Mouse (Mus musculus) myocyte (in vitro differentiated cells): ENCODE measurements at regions not wholly inside any gene's neighbourhood (a gene's known extent, or its start where the extent isn't known, plus 50 kb on each side); places are given as distances from the start of the nearest gene placed in this dataset.

ENCODE experiments used
- H3K27me3 ChIP-seq: one replicate; pipeline ENCODE4 v1.6.1; 2011; ENCODE audit not compliant: control insufficient read depth, insufficient read depth, insufficient read length
- H3K36me3 ChIP-seq: one replicate; pipeline ENCODE4 v1.6.1; 2011; ENCODE audit not compliant: control insufficient read depth, insufficient read depth
- H3K4me2 ChIP-seq: one replicate; pipeline ENCODE4 v1.6.1; 2011; ENCODE audit warnings: low read depth, control low read depth
- H3K4me3 ChIP-seq: one replicate; pipeline ENCODE4 v1.5.1; 2011; ENCODE audit warnings: mild to moderate bottlenecking, control low read depth, moderate library complexity
- H3K79me2 ChIP-seq: one replicate; pipeline ENCODE4 v1.6.1; 2011; ENCODE audit not compliant: control insufficient read depth, insufficient read depth
- H3ac ChIP-seq: one replicate; pipeline ENCODE4 v1.6.1; 2011; ENCODE audit not compliant: control insufficient read depth, insufficient read length
- CEBPB ChIP-seq: IDR thresholded peaks from 2 replicates; pipeline ENCODE4 v1.6.1; 2011; ENCODE audit warnings: mild to moderate bottlenecking, moderate library complexity; ENCODE audit not compliant: poor library complexity, insufficient read depth, severe bottlenecking
- E2F4 ChIP-seq: IDR thresholded peaks from one replicate; pipeline ENCODE4 v1.6.1; 2011; ENCODE audit warnings: mild to moderate bottlenecking, control low read depth, moderate library complexity; ENCODE audit not compliant: insufficient read depth
- MAX ChIP-seq: IDR thresholded peaks from one replicate; pipeline ENCODE4 v1.6.1; 2011; ENCODE audit warnings: low read depth, mild to moderate bottlenecking, control low read depth
- MYOD1 ChIP-seq, 3 experiments: IDR thresholded peaks; one replicate each; pipeline ENCODE4 v1.6.1; 2011; ENCODE audit warnings: control low read depth in 2 of 3, low read depth in 2 of 3, mild to moderate bottlenecking in 2 of 3, moderate library complexity in 1 of 3; ENCODE audit not compliant: insufficient read length in 2 of 3, control insufficient read depth in 1 of 3
- MYOG ChIP-seq, 3 experiments: IDR thresholded peaks; one replicate each; pipeline ENCODE4 v1.6.1; 2011; ENCODE audit warnings: control low read depth in 2 of 3, low read depth in 2 of 3, mild to moderate bottlenecking in 2 of 3; ENCODE audit not compliant: insufficient read length in 2 of 3, control insufficient read depth in 1 of 3, insufficient read depth in 1 of 3
- POLR2A ChIP-seq: IDR thresholded peaks from one replicate; pipeline ENCODE4 v1.6.1; 2011; ENCODE audit warnings: low read depth, mild to moderate bottlenecking, control low read depth, moderate library complexity; ENCODE audit not compliant: insufficient read length
- POLR2AphosphoS2 ChIP-seq: IDR thresholded peaks from one replicate; pipeline ENCODE4 v1.6.1; 2011; ENCODE audit warnings: low read depth, control low read depth; ENCODE audit not compliant: insufficient read length
- REST ChIP-seq: IDR thresholded peaks from one replicate; pipeline ENCODE4 v1.6.1; 2011; ENCODE audit warnings: mild to moderate bottlenecking, control low read depth, moderate library complexity; ENCODE audit not compliant: insufficient read depth, insufficient read length
- SRF ChIP-seq: IDR thresholded peaks from one replicate; pipeline ENCODE4 v1.6.1; 2011; ENCODE audit warnings: low read depth; ENCODE audit not compliant: control insufficient read depth, insufficient read length
- TCF12 ChIP-seq: IDR thresholded peaks from one replicate; pipeline ENCODE4 v1.6.1; 2011; ENCODE audit warnings: mild to moderate bottlenecking, control low read depth; ENCODE audit not compliant: poor library complexity, insufficient read depth, severe bottlenecking
- TCF3 ChIP-seq: IDR thresholded peaks from one replicate; pipeline ENCODE4 v1.6.1; 2011; ENCODE audit warnings: low read depth, control low read depth; ENCODE audit not compliant: insufficient read length
- USF1 ChIP-seq: IDR thresholded peaks from one replicate; pipeline ENCODE4 v1.6.1; 2011; ENCODE audit warnings: low read depth, mild to moderate bottlenecking, control low read depth, moderate library complexity

- Histone ChIP-seq H3K27me3 (no peaks in the 10 kb centered on the region), H3K4me3 (no peak overlapping the region), H3ac (no peak overlapping the region), H3K36me3 (no peaks in the 10 kb centered on the region), H3K79me2 (no peaks in the 10 kb centered on the region), H3K4me2 (no peak overlapping the region)
- TF ChIP-seq CEBPB (no peak), MAX (no peak), SRF (no peak), POLR2A (no peak)
These were observed 66.6 kb downstream of the 1700129C05Rik start for GRCm38 (mm10) chr14:59075845-59076745.

GRCm38 (mm10) chr14:59072323-59073039, 70.2 kb downstream of the 1700129C05Rik start:
- no peak for TF ChIP-seq POLR2AphosphoS2
- no peak for TF ChIP-seq TCF12
- no peak for TF ChIP-seq CEBPB
- TF ChIP-seq MYOD1 (IDR thresholded peaks at IDR 0.05; ENCODE audit: control insufficient read depth in 1 of 3, insufficient read length in 2 of 3, low read depth in 2 of 3): no peak
- no peak for TF ChIP-seq SRF
- TF ChIP-seq USF1: no peak
- TF ChIP-seq POLR2A: no peak
- TF ChIP-seq E2F4: no peak
- no peak for TF ChIP-seq MYOG (IDR thresholded peaks at IDR 0.05; ENCODE audit: control insufficient read depth in 1 of 3, insufficient read depth in 1 of 3, insufficient read length in 2 of 3, low read depth in 2 of 3)
- no peak for TF ChIP-seq MAX
- no peak for TF ChIP-seq REST
- TF ChIP-seq TCF3: no peak
- Histone ChIP-seq H3K79me2 (no peaks in the 10 kb centered on the region), H3K4me2 (no peak overlapping the region), H3K27me3 (no peaks in the 10 kb centered on the region), H3K36me3 (no peaks in the 10 kb centered on the region), H3K4me3 (no peak overlapping the region), H3ac (no peak overlapping the region)

DNA sequence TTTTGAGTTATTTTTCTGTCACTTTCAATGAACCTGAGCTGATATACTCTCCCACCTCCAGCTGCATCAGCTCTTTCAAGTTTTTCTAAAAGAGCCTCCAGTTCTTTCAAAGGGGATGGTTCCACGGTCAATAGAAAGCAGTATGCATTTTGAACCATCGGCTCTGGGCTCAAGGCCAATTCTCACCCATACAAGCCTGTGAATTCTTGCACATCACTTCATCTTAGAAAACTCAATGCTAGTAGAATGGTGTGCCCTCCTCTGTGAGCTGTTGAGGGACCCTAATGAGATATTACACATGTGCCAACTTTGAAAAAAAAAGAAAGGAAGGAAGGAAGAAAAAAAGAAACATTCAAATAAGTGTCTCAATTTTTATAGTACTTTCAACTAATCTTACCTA, 72.6 kb downstream of the 1700129C05Rik start:
- H3K27me3 ChIP-seq: no peaks in the 10 kb centered on the region
- H3ac ChIP-seq: no peak overlapping the region
- H3K4me2 ChIP-seq: no peak overlapping the region
- TF ChIP-seq REST (no peak), MAX (no peak), TCF12 (no peak), MYOD1 (IDR thresholded peaks at IDR 0.05; ENCODE audit: control insufficient read depth in 1 of 3, insufficient read length in 2 of 3, low read depth in 2 of 3) (no peak), USF1 (no peak), POLR2AphosphoS2 (no peak), TCF3 (no peak), CEBPB (no peak), SRF (no peak), POLR2A (no peak), MYOG (IDR thresholded peaks at IDR 0.05; ENCODE audit: control insufficient read depth in 1 of 3, insufficient read depth in 1 of 3, insufficient read length in 2 of 3, low read depth in 2 of 3) (no peak), E2F4 (no peak)
- no peak overlapping the region for H3K4me3 ChIP-seq
- H3K36me3 ChIP-seq: no peaks in the 10 kb centered on the region
- H3K79me2 ChIP-seq: no peaks in the 10 kb centered on the region

DNA sequence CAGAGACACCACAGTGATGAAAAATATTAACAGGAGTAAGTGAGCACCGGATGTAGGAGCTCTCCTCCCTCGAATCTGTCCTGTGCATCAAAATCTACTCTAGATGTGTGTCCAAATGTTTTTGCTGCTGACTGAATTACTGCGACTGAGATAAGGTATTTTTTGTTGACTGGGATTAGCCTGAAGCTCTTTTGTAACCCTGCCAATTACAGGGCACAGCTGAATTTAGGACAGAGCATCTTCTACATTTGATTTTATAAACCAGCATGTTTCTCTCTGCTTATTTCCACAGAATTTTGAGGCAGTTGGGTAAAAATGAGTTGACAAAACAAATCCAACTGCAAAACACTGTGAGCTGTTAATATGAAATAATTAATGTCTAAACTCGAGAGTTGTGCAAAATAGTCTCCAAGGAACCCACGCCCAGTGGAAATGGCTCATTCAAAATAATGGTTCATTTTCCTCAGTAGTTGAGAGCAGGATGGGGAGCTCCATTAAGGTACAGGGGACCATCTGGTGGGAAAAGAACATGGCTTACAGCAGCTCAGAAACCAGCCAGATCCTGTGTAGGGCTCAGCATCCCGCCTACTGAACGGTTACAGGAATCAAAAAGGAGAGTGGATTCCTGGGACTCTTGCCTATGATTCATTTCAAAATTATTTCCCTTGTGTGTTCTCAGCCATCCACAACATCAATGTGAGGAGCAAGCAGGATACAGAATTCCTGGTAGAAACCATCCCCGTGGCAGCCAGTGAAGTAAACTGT, 76.1 kb downstream of the 1700129C05Rik start:
- no peak for TF ChIP-seq TCF3
- TF ChIP-seq POLR2AphosphoS2: no peak
- TF ChIP-seq CEBPB: no peak
- no peak for TF ChIP-seq REST
- TF ChIP-seq MYOG (IDR thresholded peaks at IDR 0.05; ENCODE audit: control insufficient read depth in 1 of 3, insufficient read depth in 1 of 3, insufficient read length in 2 of 3, low read depth in 2 of 3): no peak
- no peak for TF ChIP-seq MYOD1 (IDR thresholded peaks at IDR 0.05; ENCODE audit: control insufficient read depth in 1 of 3, insufficient read length in 2 of 3, low read depth in 2 of 3)
- no peak for TF ChIP-seq TCF12
- no peak for TF ChIP-seq SRF
- no peak for TF ChIP-seq POLR2A
- TF ChIP-seq USF1: no peak
- TF ChIP-seq MAX: no peak
- TF ChIP-seq E2F4: no peak
- Histone ChIP-seq H3K79me2 (no peaks in the 10 kb centered on the region), H3K27me3 (no peaks in the 10 kb centered on the region), H3K4me2 (peak overlapping the region; percentile 12), H3K4me3 (no peak overlapping the region), H3K36me3 (no peaks in the 10 kb centered on the region), H3ac (no peak overlapping the region)
